Mouse (Mus musculus) ovary, postnatal 10 days (tissue): ENCODE data around the gene Ica1.

Experiments used
- DNase-seq: peaks from one replicate; pipeline ENCODE4 v3.0.0; 2022; ENCODE audit warnings: low spot score

The Ica1 gene

DNA sequence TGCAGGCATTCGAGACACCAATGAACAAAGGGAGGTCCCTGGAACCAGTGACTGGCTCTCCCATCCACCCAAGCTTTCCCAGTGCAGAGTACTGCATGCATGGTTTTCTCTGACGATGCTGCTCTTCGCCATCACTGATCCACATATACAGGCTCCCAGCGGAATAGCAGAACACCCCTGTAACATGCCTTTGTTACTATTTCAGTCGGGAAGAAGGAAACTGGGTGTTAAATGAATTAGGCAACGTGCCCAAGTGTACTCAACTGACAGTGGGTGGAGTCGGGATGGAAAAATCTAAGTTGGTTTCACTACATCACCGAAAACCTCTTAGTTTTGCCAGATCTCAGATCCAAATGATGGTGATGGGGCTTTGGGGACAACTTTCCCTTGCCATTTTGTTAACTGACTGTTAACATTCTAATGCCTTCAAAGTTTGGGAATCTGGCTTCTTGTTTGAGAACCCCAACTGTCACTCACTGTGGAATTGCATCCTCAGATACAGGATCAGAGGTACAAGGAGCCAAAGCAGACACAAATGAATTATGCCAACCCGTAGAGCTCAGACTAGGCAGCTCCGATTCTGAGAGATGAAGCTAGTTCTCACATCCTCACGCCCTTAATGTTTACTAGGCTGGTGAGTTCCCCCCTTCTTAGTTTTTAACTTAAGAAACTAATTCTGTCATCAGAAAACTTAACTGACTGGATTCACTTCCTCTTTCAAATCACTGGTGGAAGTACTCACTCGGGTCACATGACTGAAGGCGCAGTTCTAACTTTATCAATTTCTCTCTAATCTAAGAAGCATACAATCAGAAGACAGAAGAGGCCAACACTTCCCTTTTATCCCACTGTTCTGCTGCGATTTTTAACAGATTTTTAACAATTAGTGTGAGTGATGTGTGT lies 91.4 kb downstream of the Ica1 start:
- no peak for DNase-seq

DNA sequence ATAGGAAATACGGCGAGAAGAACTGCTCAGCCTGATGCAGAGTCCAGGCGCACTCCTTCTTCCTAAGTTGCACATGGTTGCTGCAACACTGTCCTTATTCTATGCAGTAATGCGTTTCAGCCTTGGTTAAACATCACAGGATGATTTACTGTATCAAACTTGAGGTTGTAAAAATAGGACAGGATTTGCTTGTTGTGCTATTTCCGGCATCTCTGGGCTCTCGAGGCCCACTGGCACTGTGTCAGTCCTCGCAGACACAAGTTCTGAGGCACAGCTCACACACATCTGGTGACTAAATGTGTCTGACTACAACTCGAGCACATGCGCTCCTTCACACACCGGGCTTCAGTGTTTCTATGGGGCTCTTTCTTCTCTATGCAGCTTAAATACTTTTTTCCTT lies 94.9 kb downstream of the Ica1 start:
- DNase-seq, result no peak

DNA sequence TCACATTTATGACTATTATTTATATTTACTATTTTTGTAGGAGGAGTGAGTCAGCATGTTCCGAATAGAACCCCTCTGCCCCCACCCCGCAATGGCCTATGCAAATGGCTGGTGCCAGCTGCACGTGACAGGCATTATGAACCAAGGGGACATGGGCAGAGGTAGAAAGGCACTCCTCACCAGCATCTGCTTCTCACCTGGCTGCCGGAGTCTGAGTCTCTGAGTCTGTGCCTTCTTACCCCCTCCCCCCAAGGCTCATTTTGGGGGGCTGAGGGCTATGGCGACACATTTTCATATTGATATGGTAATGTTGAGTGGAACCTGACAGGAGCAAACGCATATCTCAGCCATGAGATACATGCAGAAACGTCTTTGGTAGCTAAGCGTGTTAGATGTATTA lies 97.4 kb downstream of the Ica1 start:
- DNase-seq, result no peak

DNA sequence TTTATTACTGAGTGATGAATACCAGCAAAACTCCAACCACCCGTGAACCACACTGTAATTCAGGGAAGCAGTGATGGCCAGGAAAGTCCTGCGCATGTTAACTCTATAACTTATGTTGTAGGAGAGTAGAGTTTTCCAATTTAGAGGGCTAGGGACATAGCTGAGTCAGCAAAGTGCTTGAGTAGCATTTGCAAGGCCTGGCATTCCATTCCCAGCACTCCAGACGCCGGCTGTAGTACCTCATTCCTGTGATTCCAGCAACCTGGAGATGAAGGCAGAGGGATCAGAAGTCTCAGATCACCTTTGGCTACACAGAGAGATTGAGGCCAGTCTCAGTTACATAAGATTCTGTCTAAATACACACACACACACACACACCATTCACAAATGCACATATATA lies 105.3 kb downstream of the Ica1 start:
- DNase-seq, result no peak

DNA sequence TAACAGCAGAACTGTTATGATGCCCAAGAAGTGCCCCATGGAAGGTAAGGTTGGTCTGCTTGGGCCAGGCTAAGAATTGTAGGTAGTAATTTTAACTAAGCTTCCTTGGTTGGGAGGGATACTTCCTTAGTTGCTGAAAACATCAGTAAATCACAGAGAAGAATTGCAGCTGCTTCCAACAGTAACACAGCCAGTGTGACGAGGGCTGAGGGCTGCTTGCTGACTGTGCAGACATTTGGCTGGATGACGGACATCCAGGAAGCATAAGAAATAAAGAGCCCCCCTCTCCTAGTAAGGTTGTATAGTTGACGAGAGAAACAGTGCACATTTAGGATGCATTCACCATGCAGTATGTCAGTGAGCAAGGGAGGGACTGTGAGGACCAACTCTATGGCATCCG lies 108.9 kb downstream of the Ica1 start:
- no peak for DNase-seq

DNA sequence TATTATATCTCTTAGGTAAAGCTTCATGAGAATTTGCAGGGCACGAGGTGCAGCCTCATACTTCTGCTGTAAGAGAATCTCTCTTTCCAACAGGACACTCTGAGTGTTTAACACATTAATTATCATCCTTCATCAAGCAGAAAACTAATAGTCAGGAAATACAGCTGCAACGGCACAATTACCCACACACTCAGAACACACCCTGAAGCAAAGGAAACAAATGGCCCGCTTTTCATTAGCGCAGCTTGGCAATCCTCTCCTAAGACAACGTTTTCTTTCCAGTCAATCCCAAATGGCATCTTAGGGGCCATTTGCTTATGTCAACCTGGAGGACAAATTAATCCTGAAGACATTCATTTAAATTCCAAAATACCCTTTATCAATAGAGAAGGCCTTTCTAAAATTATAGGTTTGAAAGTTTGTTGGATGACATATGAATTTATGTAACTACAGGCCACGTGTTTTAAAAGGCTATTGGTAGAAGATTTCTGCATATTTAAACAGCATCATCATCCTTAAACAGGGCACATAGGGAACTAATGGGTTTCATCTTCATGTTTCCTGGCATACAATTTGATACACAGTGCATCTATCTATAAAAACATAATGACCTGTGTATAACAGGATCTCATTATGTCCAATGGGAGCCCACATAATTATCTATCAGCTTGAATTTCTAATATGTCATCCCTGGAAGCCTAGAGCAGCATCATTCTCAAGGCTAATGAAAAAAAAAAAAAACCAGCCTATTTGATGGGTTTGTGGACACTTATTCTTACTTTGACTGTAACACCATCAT lies 110.1 kb downstream of the Ica1 start:
- no peak for DNase-seq

DNA sequence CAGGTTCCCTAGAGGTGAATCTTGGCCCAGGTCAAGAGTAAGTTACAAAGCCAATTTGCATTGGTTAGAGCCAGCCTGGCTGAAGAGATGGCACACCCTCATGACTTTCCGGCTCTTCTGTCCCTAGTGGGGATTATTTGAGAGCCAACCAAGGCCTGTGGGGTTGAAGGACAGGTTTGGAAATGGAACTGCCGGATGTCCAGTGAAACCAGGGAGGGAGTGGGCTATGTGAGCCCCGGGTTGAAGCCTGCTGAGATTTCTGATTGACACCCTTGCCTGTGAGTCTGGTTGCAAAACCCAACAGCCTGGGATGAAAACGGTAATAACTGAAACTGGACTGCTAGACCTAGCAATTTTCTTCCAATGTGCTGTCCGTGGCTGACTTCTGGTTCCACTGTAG lies 112.5 kb downstream of the Ica1 start:
- no peak for DNase-seq

DNA sequence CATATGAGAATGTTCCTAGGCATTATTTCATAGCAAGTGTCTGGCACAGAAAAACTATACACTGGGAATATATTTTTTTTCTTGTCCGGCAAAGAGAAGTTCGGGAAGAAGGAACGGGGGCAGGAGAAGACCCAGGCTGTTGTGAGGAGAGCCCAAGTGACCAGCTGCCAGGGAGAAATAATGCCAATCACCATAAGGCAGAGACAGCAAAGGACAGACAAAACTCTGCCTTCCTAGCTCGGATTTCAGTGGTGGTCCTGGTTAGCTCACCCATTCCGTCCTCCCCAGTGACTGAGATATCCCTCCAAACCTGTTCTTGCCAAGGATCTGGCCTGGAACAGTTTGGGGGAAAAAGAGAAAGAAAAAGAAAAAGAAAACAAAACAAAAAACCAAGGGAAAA lies 113.3 kb downstream of the Ica1 start:
- no peak for DNase-seq

DNA sequence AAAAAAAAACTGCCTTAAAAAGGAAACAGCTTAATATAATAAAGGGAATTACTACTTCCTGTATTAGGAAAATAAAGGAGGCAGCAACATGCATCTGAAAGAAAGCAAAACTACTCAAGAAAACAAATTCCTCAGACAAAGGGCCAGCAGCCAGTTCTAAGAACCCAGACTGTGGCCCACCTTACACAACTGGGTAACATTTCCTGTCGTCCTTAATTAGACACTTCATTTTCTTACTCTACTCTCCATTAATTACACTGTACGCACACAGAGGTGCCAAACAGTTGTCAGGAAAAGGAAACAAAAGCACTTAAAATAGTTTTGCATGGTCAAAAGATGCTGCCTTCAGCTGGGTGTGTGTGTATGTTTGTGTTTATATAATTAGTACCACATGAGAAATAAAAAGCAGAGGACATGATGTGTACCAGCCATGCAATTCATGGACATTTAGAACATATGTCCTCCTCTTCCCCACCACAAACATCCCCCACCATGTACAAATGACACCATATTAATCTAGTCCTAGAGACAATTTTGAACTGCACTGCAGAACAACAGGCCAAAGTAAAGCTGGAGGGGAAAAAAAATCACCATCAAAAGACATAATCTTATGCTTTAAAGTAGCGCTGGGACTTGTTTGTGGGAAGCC lies 115.1 kb downstream of the Ica1 start:
- DNase-seq, result no peak

DNA sequence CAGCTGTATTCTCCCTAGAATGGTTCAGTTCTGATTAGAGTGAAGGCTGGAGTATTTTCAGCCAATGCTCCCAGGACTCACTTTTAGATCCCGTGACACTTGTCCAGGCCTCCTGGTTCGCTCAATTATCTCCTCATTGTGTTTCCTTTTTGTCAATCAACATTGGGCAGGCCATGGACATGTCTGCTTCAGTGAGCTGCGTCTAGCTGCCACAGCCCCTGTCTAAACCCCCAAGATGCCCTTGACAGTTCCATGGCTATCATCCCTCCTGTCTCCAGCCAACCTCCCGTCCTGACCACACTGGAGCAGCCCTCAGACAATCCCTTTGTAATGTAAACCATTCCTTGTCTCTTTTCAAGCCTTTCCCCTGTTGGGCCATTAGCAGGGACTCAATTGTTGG lies 116.9 kb downstream of the Ica1 start:
- DNase-seq, result no peak

DNA sequence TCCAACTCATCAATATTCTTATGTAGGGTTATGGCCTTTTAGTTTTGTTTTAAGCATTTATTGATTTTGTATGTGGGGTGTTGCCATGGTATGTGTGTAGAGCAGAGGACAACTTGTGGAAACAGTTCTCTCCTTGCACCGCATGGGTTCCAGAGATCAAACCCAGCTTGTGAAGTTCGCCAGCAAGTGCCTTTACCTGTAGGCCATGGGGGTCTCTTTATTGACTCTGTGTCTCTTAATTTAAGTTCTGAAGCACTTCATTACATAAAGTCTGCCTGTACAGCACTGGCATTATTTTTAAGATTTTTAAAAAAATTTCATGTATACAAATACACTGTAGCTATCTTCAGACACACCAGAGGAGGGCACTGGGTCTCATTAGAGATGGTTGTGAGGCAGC lies 118.2 kb downstream of the Ica1 start:
- no peak for DNase-seq

DNA sequence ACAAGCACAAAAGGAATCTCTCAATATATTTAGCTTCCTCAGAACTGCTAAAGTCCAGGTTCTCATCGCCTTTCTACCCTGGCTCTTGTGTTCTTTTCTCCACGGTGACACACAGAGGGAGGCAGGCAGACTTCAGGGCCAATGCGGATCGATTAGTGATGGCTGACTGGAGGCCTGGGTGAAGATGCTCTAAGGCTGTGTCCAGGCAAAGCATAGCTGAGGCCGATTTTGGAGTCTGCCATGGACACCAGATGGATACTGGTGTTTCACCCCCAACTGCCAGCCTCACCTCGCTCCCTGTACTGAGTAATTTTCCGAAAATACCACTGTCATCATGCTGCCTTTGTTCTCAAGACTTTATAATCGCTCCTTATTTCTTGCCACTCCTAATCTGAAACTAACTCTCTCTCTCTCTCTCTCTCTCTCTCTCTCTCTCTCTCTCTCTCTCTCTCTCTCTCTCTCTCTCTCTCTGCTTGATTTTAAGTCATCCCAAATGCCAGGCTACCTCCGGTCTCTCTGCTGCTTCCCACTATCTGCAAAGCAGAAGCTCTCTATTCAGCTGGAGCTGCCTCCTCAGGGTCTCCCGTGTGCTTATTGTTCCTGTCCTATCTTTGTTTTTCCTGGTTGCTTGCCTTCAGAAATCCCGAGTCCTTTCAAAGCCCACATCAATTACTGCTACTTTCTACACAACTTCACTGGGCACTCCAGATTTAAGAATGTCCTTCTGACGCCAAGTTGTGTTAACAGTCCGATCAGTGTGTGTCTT lies 118.9 kb downstream of the Ica1 start:
- DNase-seq, result no peak

DNA sequence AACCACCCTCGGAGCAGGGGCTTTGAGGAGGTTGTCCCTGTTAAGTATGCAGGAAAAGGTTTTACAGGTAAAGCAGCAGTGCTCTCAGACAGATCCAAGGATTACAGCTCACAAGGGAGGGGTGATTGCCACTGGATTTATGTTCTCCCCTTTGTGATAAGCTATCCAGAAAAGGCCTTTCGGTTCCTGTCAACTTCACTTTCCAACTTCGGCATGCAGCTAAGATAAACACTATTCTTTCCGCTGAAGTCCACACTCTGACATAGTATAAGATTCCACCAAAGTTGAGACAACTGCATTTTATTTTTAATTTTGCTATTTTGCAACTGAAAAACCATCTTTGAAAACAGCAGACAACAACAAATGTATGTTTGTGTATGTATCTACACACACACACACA lies 119.9 kb downstream of the Ica1 start:
- DNase-seq, result no peak

DNA sequence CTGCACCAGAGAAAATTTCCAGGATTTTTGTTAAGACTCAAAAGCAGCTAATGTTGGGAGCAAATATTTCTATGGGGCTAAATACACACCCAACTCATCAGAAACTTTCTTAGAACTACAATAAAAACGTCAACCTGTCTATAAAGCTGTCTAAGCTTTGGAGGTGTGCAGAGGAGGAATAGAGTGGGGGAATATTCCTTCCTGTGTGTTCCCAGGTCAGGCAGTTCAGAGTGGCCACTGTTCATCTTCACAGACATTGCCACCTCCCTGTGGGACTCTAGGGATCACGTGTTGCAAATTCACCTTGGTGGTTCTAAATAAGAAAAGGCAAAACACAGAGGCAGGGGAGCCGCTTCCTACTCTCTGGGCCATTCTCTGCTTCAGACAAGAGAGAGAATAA lies 120.8 kb downstream of the Ica1 start:
- no peak for DNase-seq

DNA sequence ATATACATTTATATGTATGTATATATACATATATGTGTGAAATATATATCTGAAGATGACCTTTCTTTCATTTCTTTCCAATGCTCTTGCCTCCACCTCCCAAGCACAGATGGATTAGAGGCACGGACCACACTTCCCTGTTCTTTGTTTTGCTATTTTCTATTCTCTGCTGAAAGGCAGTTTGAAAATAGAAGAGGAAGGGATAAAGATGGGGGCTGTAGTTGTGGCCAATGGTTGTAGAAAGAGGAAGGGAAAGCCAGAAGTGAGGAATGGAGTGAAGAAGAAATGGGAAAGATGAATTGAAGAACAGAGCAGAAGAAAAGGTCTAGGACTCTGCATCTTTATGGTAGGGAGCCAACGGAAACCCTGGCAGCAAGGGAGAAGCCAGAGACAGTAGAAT lies 122.8 kb downstream of the Ica1 start:
- no peak for DNase-seq

DNA sequence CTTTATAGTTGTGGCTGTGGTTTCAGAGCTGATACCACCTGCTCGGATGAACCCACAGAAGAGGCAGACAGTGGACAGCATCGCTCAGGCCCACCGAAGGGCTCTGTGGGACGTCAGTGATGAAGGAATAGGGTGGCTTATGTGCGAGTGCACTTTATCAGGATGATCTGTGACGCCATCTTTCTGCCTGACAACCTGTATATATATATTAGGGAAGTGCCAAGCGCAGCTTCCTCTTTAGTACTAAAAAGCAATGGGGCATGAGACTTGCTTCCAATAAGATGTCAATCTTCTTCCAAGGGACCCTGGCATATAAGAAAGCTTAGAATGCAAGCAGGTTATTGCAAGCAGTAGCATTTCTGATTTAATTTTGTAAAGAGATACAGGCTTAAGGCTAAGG lies 127.9 kb downstream of the Ica1 start:
- no peak for DNase-seq

DNA sequence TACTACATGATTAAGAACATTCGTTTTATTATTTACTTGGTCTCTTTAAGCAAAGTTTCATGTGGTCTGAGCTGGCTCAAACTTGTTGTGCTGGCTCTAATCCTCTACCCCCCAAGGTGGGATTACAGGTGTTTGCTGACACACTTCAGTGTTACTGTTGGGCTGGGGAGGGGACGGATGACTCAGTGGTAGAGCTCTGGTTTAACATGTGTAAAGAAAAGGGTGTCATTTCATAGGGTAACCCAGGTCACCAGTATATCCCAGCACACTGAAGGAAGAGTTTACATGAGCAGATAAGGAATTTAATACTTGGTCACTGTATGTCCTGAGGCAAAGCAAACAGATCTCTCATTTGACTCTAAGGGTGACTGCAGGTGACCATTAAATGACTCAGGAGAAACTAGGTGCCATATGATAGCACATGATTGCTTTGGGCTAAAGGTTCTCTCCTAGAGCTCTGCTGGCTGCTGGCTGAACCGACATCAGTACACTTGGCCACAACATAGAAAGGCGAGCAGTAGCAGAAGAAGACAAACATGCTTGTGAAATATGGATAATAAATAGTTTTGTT lies 128.9 kb downstream of the Ica1 start:
- no peak for DNase-seq

DNA sequence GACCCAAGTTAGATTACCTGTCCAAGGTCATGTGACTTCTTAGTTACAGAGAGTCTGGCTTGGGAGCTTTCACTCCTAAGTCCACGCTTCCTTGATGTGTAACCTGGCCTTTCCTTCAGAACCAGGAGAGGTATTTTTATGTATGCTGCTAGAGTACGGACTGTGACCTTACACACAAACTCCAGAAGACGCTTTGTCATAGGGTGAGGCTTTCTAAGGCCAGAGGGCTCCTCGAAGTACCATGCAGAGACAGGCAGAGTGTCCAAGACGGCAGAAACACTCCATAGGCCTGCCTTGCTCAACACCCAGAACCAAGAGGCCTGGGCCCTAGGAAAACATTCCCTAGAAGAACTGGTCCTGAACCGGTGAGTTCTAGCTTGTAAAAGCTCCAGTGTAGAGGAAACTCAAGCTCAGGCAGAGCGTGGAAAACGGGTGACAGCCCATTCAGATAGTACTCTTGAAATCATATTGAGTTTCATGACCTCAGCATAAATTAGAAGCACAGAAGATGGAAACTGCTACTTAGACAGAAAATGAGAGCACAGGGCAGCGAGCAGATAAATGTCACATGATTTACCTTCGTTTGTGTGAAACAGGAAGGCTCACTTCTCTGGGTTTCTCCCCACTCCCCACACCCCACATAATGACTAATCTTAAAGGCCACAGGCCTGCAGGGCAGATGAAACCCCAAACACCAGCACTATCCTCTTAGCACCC lies 129.9 kb downstream of the Ica1 start:
- DNase-seq, result no peak

DNA sequence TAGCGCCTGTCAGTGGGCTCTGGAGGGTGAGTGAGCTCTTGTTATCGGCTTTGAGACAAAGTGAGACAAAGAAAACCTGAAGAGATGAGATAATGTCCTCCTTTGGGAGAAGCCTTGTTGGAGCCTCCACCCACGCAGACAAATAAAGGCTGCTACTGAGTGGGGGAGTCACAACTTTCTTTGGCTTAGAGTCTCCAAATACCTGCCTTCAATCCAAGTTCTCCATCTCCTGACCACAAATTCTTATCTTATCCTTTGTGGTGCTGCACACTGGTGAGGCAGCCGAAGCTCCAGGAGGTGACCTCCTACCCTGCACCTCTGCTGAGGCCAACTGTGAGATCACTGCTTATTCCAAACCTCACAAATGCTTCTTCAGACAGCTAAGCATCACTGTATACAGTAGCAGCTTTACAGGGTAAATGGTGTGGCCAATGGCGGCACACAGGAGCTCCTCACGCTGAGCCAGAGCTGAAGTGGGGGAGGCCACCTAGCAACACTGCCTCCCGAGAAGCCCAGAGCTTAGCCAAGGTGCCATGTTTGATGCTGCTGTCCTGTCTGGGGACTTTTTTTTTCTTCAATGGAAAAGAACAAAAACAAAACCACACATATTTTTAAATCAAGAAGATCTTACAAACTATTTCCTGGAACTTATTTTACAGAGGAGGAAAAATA lies 130.6 kb downstream of the Ica1 start:
- no peak for DNase-seq

DNA sequence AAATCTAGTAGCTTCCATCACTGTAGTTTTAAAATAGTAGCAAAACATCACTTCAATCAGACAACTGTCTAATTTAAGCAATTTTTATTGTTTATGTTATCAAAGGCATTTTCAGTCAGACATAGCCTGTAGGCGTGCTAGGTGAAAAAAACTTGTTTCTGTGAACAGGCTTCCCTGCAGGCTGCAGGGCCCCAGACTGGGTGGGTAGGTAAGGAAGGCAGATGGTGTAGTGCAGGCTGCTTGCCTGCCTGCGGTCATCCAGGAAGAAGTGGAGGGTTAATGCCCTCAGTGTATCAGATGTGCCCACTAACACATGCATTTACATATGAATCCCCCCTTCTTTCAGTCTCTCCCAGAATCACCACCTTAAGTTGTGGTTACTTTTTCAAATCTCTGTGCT lies 132.6 kb downstream of the Ica1 start:
- no peak for DNase-seq

DNA sequence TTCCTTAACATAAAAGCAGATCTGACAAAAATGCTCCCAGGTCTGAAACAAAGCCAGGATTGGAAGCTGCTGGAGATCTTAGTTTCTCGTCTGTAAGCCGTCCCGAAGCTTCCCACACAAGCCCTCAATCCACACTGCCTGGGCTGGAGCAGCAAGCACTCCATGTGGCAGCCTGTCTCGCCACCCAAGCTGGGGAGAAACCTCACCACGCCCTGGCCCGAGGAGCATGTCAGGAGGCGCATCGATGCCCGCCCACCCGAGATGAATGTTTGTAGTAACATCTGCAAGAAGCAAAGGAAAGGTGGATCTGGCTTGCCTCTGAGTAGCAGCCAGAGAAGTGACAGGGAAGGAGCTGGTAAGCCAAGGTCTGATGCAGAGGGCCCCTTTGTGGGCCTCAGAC lies 133.6 kb downstream of the Ica1 start:
- no peak for DNase-seq
